23 mouse cellular contexts compared by ENCODE assay signal in the genomic region with DNA sequence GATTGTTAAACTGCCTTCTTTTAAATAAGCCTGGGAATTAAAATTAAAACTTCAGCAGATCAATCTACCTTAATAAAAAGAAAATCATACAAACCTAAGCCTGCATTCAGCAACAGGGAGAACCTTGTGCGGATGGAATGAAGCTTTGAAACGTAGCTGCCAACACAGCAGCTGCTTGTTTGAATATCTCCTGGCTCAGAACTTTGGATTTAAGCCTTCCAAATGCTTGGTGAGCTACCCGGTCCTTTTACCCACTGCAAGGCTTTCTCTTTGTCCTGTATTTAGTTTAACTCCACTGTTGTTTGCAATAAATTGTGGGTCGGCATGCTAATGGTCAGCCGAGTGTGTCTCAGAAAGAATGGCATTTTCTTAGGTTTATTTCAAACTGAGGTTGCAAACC.
A peak's percentile ranks its signal among the peaks of the same experiment; 100 is the strongest.
DNase-seq lines count a peak whose midpoint lies in the region; TF ChIP-seq lines count a peak whose summit lies in the region.
"Had no signal": no experiment of that assay in that cellular context is flagged by ENCODE, and none has a peak within 500 bp of the region (broad histone marks: within the 10 kb centered on the region; RNA-seq: fewer than 3 reads in every experiment).

No protein-coding gene starts in this region.

- TF ChIP-seq POLR2A in lung, adult 2 months (IDR thresholded peaks at IDR 0.05; ENCODE audit: borderline replicate concordance, extremely low read depth, low read depth, low read length), result no peak

- H3K4me1 ChIP-seq in lung, adult 2 months (ENCODE audit: control insufficient read depth, insufficient read depth, low read length), result no peaks in the 10 kb centered on the region
- H3K4me1 ChIP-seq: embryonic facial prominence, embryonic 12.5 days; hindbrain, embryonic 10.5 days; kidney, embryonic 15.5 days; limb, embryonic 15.5 days; midbrain, embryonic 15.5 days; neural tube, embryonic 12.5 days had no signal

- intact Hi-C loops in left cerebral cortex, postnatal 14 days (cut with DNase I), result no loop called here

- peak; percentile 38 for DNase-seq in layer of hippocampus, adult 11-12 months (ENCODE audit: low spot score)
- DNase-seq in layer of hippocampus, adult 9-10 months (ENCODE audit: low spot score), result no peak
- peak; percentile 12 to 36 for DNase-seq in left cerebral cortex, postnatal 14 days (ENCODE audit: low spot score in 2 of 2)
- DNase-seq in right cerebral cortex, postnatal 10 days (ENCODE audit: low spot score in 2 of 2), result peak; percentile 44 to 65
- DNase-seq in adrenal gland, adult 2 months, result no peak
- DNase-seq in adrenal gland, postnatal 25 days, result no peak
- no peak for DNase-seq in lung, adult 2 months
- DNase-seq: adrenal gland, postnatal 10 days; cerebellum, adult 11 months; cerebellum, adult 9-11 months; gastrocnemius, postnatal 10 days; kidney, adult 11 months; kidney, postnatal 36 days; lung, postnatal 4 days; spleen, adult 18-20 months; thymus, postnatal 14 days had no signal

- no peak for TF ChIP-seq CTCF in lung, adult 2 months (IDR thresholded peaks at IDR 0.05; ENCODE audit: insufficient read depth, low read length)

- 81% methylated on average over 5 of the region's 5 CpGs for WGBS in lung, adult 2 months

- no peak overlapping the region for H3K4me3 ChIP-seq in lung, adult 2 months (replicated peaks; ENCODE audit: extremely low read depth, low read depth, low read length)
- H3K4me3 ChIP-seq: embryonic facial prominence, embryonic 12.5 days; hindbrain, embryonic 10.5 days; kidney, embryonic 15.5 days; limb, embryonic 15.5 days; lung, embryonic 15.5 days; midbrain, embryonic 15.5 days; neural tube, embryonic 12.5 days had no signal

Comparison
In these comparisons a context has a peak if more than half of its experiments do, and no peak if none do; other contexts are left out.
1. DNase-seq: peak in layer of hippocampus, adult 11-12 months (single experiment), left cerebral cortex, postnatal 14 days (2 of 2) and right cerebral cortex, postnatal 10 days (2 of 2); none in layer of hippocampus, adult 9-10 months (single experiment), adrenal gland, adult 2 months (single experiment), adrenal gland, postnatal 25 days (single experiment) and lung, adult 2 months (single experiment).